Mouse (Mus musculus): ENCODE data around the gene Pkd1l1.

The Pkd1l1 gene

GRCm38 (mm10) chr11:8936431-8937110, 36.5 kb downstream of the Pkd1l1 start:
- DNase-seq (ENCODE audit: low read depth, low spot score): no peak

DNA sequence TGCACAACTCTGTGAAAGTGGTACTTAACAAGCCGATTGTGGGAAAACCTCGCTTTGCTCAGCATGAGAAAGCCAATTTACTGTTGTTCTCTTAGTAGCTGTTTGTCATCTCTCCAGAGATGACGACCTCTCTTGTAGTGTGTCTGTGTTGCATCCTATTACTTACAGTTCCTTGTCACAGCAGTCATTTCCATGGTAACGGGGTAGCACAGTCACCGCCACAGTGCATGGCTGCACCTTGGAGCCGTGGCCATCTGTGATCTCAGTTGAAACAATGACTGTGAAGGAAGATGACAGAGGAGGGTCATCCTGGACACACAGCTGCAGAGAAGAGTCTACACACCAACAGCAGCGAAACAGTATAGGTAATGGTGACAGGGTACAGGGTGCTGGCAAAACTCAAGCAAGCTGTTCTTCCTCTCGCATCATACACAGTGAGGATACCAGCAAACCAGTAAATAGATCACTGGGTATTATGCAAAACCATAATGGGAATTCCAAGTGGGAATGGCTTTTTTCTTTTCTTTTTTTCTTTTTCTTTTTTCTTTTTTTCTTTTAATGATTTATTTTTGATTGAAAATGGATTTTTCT, 56.9 kb downstream of the Pkd1l1 start:
- DNase-seq (ENCODE audit: low read depth, low spot score): no peak

DNA sequence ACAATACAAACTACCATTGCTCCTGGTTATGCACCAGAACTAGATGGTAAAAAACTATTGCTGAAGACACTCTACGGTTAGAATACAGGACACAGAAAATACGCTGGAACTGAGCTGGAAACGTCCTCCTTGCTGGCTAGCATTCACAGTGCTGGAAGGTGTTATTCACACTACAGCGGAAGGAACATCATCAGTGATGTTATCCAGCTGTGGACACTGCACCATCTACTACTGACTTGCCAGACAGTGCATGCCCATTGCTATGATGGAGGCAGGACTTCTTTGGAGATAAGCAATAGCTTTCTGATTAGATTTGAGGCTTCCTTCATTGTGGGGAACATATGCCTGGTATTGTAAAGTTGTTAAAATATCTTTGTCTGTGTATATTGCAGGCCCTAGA, 90.3 kb downstream of the Pkd1l1 start:
- DNase-seq (ENCODE audit: low read depth, low spot score): no peak

GRCm38 (mm10) chr11:8881521-8881920, 91.5 kb downstream of the Pkd1l1 start:
- DNase-seq (ENCODE audit: low read depth, low spot score): no peak

GRCm38 (mm10) chr11:8870115-8870514, 103.0 kb downstream of the Pkd1l1 start:
- DNase-seq (ENCODE audit: low read depth, low spot score): no peak

DNA sequence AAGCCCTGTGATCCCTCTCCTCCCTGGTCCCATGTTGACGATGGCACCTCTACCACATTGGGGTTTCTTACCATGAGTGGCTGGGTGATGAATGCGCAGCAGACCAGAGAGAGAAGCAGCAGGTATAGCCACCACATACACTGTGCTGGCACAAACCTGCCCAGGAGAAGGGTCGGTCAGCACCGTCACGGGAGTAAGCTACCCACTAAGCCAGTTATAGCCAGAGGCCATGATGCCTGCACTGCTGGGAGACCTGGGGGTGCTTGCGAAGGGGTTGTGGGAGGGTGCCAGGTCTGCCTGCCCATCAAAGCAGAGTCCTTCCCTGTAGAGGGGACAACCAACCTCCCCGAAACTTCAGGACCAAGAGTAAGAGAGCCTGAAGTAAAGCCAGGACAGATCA, 107.0 kb downstream of the Pkd1l1 start:
- DNase-seq (ENCODE audit: low read depth, low spot score): no peak

- no peak for DNase-seq (ENCODE audit: low read depth, low spot score)
These were observed 109.0 kb downstream of the Pkd1l1 start for GRCm38 (mm10) chr11:8863955-8864675.

- no peak for DNase-seq (ENCODE audit: low read depth, low spot score)
These were observed 110.6 kb downstream of the Pkd1l1 start for GRCm38 (mm10) chr11:8862426-8862825.

DNA sequence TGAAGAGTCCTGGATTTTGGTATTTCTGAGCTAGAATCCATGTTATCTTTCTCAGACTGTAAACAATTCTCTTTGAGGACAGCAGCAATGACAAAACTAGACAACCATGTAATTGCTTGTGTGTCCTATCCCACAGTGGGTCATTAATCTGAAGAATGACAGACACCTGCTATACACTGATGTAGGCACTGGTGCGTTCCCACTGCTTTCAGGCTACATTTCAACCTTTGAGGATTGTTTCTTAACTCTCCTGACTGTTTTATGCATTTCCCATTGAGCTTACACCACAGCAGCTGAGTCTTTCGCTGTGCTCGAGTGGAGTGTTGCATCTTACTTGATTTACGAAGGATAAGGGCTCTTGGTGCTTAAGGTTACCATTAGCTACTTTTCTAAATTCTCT, 111.1 kb downstream of the Pkd1l1 start:
- DNase-seq (ENCODE audit: low read depth, low spot score): no peak

- DNase-seq (ENCODE audit: low read depth, low spot score): no peak
These were observed 112.2 kb downstream of the Pkd1l1 start for GRCm38 (mm10) chr11:8860878-8861277.

DNA sequence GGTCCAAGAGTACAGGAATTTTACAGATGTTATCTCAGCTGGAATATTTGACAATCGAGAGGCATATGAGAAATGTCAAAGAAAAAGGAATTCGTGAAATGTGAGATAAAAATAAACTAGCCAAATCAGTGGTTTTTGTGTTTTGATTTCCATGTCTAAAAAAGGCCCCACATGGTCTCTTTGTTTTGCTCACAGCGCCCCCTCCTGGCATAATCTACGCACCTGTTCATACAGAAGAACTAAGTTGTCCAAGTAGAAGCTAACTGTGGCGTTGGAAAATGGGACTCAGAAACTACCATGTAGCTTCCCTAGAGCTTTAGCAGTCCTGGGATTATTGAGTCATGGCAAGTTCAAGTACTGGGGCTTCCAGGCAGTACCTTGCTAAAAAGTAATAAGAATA, 113.2 kb downstream of the Pkd1l1 start:
- peak; percentile 26 for DNase-seq (ENCODE audit: low read depth, low spot score)

DNA sequence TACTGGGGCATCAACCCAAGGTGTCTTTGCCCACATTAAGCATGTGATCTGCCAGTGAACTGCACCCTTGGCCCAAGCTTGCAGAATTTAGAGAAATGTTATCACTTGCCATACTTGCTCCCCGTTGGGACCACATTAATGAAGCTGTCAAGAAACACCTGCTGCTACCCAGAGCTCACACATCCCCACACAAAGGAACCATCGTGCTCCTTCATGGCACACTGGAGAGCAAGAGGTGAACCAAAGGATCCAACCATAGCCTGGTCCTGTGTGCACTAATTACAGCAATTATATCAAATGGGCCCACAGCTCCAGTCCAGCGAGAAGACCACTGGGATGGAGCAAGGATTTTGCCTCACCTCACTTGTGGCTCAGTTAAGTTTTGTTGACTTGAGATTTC, 114.0 kb downstream of the Pkd1l1 start:
- no peak for DNase-seq (ENCODE audit: low read depth, low spot score)

DNA sequence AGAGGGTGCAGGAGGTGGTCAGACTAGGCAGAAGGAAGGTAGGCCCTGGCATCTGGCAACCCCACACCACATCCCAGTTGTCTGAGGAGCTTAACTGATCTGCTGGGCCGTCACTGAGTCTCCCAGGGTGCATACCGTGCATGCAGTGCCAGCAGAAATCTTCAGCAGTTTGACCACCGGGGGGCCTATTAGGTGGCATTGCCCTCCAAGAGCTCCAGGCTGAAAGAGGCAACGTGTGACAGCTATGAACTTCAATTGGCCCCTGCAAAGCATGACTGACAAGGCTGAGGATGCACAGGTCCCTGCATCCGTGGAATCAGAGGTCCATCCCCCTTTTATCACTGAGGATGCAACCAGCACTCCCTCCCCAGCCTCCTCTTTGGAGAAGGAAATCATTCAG, 116.9 kb downstream of the Pkd1l1 start:
- DNase-seq (ENCODE audit: low read depth, low spot score): no peak

- no peak for DNase-seq (ENCODE audit: low read depth, low spot score)
These were observed 125.0 kb downstream of the Pkd1l1 start for GRCm38 (mm10) chr11:8848049-8848448.

DNA sequence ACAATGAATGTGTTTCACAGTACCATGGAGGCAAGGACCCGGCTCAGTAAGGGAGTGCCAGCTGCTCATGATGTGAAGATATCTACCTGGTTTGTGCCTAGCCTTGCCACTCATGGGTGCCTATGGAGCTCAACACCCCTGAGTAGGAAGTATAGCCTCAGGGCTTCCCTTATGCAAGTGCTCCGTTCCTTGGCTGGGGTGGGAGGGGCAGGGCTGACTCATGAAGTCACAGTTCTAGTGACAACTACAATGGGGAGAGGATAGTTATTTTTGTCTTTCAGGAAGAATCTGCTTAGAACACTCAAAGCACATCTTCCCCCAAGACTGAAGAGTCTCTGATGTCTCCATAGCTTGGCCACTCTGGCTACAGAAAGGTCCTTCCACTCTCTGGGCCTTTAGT, 125.4 kb downstream of the Pkd1l1 start:
- no peak for DNase-seq (ENCODE audit: low read depth, low spot score)

DNA sequence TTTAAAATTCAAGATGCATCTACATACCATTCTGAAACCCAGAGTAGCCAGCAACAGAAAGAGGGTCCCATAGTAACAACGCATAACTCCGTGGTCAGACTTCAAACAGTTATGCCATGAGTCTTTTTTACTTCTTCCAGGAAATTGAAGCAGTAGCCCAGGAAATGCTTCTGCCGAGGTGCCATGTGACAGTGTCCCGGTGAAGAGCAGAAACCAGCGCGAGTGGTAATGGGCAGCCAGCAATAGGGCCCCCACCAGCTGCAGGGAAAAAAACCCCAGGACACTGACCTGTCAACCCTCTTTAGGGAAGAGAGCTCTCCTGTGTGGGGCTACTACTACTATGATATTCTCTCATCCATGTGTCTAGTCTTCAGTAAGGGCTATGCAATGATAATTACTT, 136.9 kb downstream of the Pkd1l1 start:
- no peak for DNase-seq (ENCODE audit: low read depth, low spot score)

- no peak for DNase-seq (ENCODE audit: low read depth, low spot score)
These were observed 138.9 kb downstream of the Pkd1l1 start for GRCm38 (mm10) chr11:8834121-8834520.

DNA sequence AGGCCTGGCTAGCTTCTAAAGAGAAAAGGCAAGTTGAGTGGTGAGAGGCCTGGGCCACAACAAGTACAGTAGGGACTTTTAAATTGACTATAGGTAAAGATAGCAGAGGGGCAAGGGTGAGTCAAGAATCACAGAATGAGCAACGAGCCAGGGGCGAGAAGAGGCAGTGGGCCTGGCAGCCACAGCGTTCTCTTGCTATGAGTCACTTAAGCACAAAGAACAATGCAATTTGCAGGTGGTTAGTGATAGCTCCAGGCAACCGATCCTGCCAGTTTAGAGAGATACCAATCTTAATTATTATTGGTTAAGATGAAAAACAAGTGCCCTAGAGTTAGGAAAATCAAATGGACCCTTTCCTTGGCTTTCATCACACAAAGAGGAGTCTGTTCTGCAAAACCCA, 142.5 kb downstream of the Pkd1l1 start:
- DNase-seq (ENCODE audit: low read depth, low spot score): no peak

DNA sequence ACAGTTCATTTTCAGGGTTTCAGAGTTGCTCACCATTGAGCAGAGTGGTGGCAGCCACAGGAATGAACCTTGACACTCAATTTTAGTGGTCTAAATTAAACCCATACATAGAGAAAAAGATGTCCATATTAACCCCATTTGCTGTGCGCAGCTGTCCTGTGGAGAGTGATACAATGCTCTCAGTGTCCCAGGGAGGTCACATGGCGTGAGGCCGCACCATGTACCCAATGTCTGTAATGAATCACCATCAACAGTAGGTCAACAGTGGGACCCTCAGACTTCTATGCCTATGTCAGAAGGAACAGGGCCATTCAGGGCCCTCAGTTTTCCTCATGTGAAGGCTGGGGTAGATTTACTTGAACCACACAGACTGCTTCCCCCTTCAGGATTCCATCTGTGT, 143.5 kb downstream of the Pkd1l1 start:
- no peak for DNase-seq (ENCODE audit: low read depth, low spot score)

- DNase-seq (ENCODE audit: low read depth, low spot score): no peak
These were observed 144.1 kb downstream of the Pkd1l1 start for GRCm38 (mm10) chr11:8828836-8829526.

DNA sequence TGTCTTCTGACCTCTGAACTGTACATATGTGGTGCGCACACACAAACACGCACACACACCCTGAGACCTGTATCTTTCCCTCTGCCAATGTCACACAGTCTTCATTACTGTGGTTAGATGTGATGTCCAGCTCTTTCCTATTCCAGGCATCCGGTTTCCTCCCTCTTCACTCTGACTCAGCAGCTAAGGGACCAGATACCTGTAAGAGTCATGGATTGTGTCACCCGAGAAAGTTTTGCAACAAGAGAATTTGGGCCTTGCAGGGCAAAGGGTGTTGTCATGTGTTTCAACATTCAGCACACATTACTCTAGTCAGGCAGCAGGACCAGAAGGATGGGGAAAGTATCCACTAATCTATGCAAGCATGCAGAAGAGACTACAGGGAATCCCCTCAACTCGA, 146.5 kb downstream of the Pkd1l1 start:
- DNase-seq (ENCODE audit: low read depth, low spot score): no peak

- no peak for DNase-seq (ENCODE audit: low read depth, low spot score)
These were observed 147.0 kb downstream of the Pkd1l1 start for GRCm38 (mm10) chr11:8826046-8826445.
